Mouse (Mus musculus): ENCODE data around the gene Fam24b. TPM values are rescaled to one million over a fixed set of nuclear protein-coding genes. Genes with fewer than 3 reads are reported as not detected.

Gene Fam24b
- not detected in 2 replicates for polyA plus RNA-seq (2012; rRNA removed; ENCODE audit: low replicate concordance)

DNA sequence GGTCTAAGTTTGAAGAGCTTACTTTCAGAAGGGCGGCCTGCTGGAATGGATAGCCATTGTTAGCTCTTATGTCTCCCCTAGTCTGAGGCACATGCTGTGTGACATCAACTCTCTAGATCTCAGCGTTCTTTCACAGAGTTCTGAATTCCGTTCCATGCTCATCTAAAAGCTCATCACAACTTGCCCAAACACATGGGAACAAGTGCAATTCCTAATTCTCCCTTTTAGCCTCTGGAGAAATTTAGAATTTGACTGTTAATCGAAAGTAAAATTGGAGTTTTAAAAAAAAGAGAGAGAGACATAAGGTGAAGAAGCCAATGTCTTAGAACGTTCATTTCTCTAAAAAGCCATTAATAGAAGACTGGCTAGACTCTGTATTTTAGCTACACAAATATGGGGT, at the start of gene Fam24b:
TSS of gene Fam24b (minus strand) at position 101 of the 400 bp plus-strand sequence.

DNA sequence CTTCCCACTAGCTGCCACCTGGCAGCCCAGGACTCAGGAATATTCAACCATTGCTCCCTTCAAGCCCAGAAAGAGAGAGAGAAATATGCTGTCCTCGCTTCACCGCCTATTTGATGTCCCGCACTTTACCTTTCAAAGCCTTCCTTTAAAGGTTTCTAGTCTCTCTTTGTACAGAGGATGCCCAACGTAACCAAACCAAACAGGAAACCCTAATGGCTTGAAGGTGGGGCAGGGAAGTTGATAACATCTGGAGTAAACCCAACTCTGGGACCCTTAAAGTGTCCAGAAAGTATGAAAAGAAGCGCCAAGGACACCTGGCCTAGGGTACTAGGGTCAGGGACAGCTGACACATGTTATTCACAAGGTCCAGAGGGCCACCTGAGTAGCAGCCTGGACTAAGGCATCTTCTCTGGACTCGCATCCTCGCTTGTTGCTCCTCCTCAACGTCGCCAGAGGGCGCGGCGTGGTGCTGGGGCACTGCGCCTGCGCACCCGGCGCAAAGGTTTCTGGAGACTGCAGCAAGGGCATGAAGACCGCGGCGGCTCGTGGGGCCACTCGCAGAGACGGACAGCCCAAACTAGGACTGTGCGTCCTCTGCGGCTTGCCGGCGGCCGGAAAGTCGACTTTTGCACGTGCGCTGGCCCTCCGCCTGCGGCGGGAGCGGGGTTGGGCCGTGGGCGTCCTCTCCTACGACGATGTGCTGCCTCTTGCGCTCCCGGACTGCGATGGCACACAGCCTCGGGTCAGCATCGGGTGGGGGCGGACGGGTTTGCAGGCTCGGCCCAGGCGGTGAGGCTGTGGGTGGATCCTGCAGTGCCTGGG, 41.5 kb upstream of the Fam24b start, which contains the start of gene Pstk:
TSS of gene Pstk (plus strand) at position 494 of the 822 bp plus-strand sequence.

DNA sequence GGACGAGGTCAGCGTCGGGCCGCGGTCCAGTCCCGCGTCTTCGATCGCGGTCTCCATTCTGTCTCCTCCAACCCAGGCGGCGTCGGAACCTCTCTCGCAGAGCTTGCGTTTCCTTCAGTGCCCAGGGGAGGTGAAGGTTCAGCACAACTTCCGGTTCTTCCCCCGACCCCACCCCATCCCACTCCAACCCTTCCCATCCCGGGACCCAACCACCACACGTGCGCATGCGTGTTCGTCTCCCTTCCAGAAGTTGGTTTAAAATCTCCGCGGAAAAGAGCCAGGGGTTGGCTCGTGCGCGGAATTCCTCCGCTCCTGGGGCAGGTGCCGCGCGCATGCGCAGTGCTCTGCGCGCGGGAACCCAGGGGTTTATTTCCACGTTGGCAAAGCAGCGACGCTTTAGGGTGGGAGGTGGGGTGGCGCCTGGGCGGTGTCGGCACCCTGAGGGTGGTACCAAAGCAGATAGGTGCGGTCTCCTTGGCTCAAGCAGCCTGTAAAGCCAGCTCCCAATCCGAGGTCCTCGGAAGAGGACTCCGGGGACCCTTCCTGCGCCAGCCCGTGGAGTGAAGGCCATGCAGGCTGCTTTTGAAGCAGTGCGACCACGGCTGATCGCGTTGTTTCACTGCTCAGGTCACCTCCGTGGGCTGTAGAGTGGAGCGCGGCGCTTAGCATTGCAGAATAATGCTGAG, 33.4 kb upstream of the Fam24b start, which contains the start of gene 2310057M21Rik:
TSS of gene 2310057M21Rik (minus strand) at position 145 of the 686 bp plus-strand sequence.

DNA sequence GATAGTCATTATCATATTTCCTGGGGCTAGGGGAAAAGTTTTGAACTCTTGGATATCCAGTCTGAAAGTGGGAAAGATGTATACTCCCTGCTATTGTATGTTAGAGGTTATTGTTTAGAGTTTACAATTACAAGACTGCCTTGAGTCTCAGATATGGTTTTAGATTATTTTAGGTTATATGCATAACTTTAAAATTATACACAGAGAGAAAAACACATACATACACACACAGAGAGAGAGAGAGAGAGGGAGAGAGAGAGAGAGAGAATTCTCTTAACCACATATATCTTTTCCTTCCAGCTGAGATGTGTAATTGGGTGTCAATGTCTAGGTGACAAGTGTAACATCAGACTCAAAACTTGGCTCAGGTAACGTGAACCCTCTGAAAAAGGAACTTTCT, 4.2 kb upstream of the Fam24b start, which contains the start of gene Fam24a:
TSS of gene Fam24a (plus strand) at position 301 of the 400 bp plus-strand sequence.

DNA sequence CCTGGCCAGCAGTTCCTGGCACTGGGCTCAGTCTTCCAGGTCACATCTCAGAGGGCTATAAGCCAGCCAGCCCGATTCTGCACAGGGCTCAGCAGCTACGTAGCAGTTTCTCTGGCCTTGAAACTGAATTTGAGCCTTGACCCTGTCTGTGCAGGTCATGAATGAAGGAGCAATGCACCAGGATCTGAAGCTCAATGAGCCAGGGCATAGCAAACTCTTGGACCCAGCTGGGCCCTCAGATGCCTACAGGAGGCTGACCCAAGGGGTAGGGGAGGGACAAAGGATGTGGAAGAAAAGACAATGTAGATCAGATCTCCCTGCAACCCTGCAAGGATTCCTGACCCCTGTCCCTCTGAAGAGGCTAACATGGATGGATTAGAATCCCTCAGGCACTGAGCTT, 7.1 kb downstream of the Fam24b start, which contains the start of gene Cuzd1:
TSS of gene Cuzd1 (minus strand) at position 101 of the 400 bp plus-strand sequence.

Other genes starting within 250 kb of the Fam24b start
- not detected in 2 replicates for gene 4933402N03Rik, start 183.2 kb downstream of the Fam24b start, polyA plus RNA-seq (2012; rRNA removed; ENCODE audit: low replicate concordance)
- gene 5430419D17Rik, start 155.1 kb downstream of the Fam24b start, polyA plus RNA-seq (2012; rRNA removed; ENCODE audit: low replicate concordance), result not detected in 2 replicates
- gene Cuzd1, start 7.2 kb downstream of the Fam24b start, polyA plus RNA-seq (2012; rRNA removed; ENCODE audit: low replicate concordance), result 0.49 and 2.1 TPM in 2 replicates
- gene Fam24a, start 4.3 kb upstream of the Fam24b start, polyA plus RNA-seq (2012; rRNA removed; ENCODE audit: low replicate concordance), result not detected in 2 replicates
- 5.7 and 7.4 TPM in 2 replicates for gene 2310057M21Rik, start 33.2 kb upstream of the Fam24b start, polyA plus RNA-seq (2012; rRNA removed; ENCODE audit: low replicate concordance)
- gene Pstk, start 41.6 kb upstream of the Fam24b start, polyA plus RNA-seq (2012; rRNA removed; ENCODE audit: low replicate concordance), result 41.3 and 57.2 TPM in 2 replicates
- gene Ikzf5, start 81.0 kb upstream of the Fam24b start, polyA plus RNA-seq (2012; rRNA removed; ENCODE audit: low replicate concordance), result 11.9 and 17.3 TPM in 2 replicates
- gene Acadsb, start 81.1 kb upstream of the Fam24b start, polyA plus RNA-seq (2012; rRNA removed; ENCODE audit: low replicate concordance), result 28.5 and 40.5 TPM in 2 replicates
- gene Hmx3, start 213.4 kb upstream of the Fam24b start, polyA plus RNA-seq (2012; rRNA removed; ENCODE audit: low replicate concordance), result not detected in 2 replicates
- gene Hmx2, start 219.3 kb upstream of the Fam24b start, polyA plus RNA-seq (2012; rRNA removed; ENCODE audit: low replicate concordance), result not detected in 2 replicates
- gene Bub3, start 230.7 kb upstream of the Fam24b start, polyA plus RNA-seq (2012; rRNA removed; ENCODE audit: low replicate concordance), result 68.4 and 94.8 TPM in 2 replicates

Measured in subcutaneous adipose tissue, adult 2 months (tissue).